Mouse (Mus musculus): ENCODE data around the gene Ptges2.

Gene Ptges2

GRCm38 (mm10) chr2:32416556-32416955, 20.9 kb downstream of the Ptges2 start:
- DNase-seq, result no peak

DNA sequence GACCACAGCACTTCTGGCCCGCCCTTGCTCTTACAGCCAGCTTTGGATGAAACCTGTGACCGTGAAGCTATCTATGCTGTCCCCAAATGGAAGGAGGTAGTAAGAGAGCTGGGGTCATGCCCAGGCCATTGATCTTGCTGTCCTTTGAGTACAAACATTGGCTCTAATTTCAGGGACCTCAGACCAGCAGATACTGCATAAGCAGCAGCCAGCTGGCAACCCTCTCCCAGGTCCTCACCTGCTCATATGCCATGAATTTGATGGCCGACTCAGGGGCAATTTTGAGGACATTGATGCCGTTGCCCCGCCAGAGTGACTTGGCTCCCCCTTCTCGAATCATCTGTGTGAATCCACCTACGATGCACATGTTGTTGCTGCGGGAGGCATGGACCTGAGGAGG, 21.8 kb downstream of the Ptges2 start:
- no peak for DNase-seq

DNA sequence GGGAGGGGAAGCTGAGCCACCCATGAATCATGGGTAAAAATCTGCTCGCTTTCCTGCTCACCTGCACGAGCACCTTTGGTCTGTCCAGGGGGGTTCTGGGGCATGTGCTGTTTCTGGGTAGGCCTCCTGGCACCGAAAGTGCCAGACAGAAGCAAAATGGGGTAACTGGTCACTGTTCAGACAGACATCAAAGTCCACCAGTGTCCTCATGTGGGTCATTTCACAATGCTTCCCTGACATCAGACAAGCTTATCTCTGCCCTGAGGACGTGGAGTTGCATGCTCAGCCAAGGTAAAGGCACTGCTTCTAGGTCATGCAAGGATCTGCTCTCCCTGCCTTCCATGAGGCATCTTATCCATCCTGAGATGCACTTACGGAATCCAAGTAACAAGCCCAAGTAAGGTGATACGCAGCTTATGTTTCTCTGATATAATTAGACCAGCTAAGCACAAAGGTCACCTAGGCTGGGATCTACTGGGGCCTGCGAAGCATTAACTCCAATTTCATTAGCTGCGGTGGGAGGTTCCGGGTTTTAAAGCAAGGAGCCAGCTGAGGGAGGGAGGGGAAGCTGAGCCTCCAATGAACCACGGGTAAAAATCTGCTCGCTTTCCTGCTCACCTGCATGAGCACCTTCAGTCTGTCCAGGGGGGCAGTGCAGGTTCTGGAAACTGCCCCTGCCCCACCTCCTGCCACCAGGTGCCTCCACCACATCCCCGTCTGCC, 22.9 kb downstream of the Ptges2 start:
- no peak for DNase-seq

GRCm38 (mm10) chr2:32419359-32419758, 23.7 kb downstream of the Ptges2 start:
- DNase-seq, result peak in 1 of 2 experiments; percentile 24

GRCm38 (mm10) chr2:32420066-32420608, 24.4 kb downstream of the Ptges2 start:
- DNase-seq, result no peak

GRCm38 (mm10) chr2:32420647-32421046, 25.0 kb downstream of the Ptges2 start:
- no peak for DNase-seq

DNA sequence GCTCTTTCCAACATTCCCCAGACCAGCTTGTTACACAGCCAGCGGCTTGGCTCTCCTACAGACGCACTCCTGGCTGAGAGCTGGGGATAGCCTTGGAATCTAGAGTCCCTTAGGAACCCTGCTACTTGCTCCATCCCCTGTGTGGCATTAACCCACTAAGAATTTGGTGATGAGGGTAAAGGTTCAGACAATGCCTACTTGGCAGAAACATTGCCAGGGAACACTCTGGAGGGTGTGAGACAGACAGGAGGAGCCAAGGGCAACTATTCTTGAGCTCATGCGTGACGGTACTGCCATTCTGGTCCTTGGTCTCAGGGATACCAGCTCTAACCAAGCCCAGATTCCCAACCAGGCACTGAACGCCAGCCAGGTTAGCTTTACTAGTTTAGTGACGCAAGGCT, 26.2 kb downstream of the Ptges2 start:
- no peak for DNase-seq

- DNase-seq, result peak in 1 of 2 experiments; percentile 39
These were observed 28.0 kb downstream of the Ptges2 start for GRCm38 (mm10) chr2:32423481-32424331.

DNA sequence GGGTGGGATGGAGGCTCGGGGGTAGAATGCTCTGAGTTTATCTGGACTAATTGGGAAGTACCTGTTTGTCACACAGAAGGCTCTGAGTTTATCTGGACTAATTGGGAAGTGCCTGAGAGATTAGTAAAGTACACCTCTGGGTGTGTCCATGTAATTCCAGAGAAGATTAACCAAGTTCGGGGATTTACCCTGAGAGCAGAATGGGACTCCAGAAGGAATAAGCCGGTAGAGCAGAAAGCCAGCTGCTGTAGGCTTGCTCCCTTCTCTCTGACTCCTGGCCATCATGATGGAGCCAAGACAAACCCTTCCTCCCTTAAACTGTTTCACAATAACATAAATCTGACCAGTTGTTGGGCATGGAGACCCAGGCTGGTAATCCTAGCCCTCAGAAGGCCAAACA, 29.1 kb downstream of the Ptges2 start:
- DNase-seq, result no peak

DNA sequence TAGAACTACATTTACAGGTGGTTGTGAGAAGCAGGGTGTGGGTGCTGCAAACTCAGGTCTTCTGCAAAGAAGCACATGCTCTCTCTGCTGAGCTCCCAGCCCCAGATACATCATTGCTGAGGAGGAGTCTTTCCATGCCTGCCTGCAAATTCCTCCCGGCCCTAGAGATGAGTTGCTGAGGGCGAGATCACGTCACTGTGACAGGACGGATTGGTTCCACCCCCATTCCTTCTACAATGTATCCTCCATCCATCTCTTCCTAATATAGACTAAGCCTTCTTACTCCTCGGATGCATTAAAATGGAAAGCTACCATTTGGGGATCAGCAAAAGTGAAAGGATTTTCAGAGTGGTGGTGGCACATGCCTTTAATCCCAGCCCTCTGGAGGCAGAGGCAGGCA, 29.9 kb downstream of the Ptges2 start:
- DNase-seq, result no peak

GRCm38 (mm10) chr2:32426141-32426540, 30.4 kb downstream of the Ptges2 start:
- no peak for DNase-seq

GRCm38 (mm10) chr2:32427720-32428119, 32.0 kb downstream of the Ptges2 start:
- DNase-seq, result no peak

GRCm38 (mm10) chr2:32428262-32428722, 32.6 kb downstream of the Ptges2 start:
- DNase-seq, result no peak

- DNase-seq, result no peak
These were observed 33.7 kb downstream of the Ptges2 start for GRCm38 (mm10) chr2:32429215-32429891.

GRCm38 (mm10) chr2:32430701-32431676, 35.3 kb downstream of the Ptges2 start:
- DNase-seq, result peak; percentile 90 to 92

- no peak for DNase-seq
These were observed 41.1 kb downstream of the Ptges2 start for GRCm38 (mm10) chr2:32436686-32437372.

GRCm38 (mm10) chr2:32437612-32438166, 42.0 kb downstream of the Ptges2 start:
- no peak for DNase-seq

DNA sequence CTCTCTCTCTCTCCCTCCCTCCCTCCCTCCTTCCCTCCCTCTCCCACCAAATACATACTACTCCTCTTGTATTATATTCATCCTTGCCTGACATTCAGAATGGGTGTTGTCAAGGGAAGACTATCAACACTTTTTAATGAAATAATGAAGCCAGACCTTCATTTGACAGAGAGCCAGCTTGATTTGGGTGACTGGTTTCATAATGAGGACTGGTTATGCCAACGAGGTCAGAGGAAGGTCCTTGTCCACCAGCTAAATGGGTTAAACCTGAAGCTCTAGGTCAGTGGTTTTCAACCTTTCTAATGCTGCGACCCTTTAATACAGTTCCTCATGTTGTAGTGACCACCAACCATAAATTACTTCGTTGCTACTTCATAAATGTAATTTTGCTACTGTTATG, 43.0 kb downstream of the Ptges2 start:
- no peak for DNase-seq

- no peak for DNase-seq
These were observed 43.5 kb downstream of the Ptges2 start for GRCm38 (mm10) chr2:32439177-32439576.

DNA sequence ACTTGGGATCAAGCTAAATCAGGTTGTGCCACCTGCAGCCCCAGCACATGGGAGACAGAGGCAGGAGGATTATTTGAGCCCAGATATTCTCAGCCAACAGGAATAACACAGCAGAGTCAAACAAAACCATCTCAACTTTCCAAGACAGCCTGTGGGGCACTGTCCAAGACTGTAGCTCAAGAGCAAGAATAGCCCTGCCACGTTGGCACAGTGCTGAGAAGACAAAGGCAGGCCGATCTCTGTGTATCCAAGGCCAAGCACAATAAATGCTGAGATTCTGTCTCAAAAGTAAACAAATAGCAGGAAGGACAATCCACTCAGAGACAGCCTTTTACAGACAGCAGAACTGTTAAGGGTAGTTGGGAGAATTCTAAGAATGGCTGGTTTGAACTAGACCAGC, 44.5 kb downstream of the Ptges2 start:
- DNase-seq, result no peak

GRCm38 (mm10) chr2:32440632-32441031, 44.9 kb downstream of the Ptges2 start:
- DNase-seq, result no peak
